Mouse (Mus musculus): ENCODE results near the gene Gm11042.

The Gm11042 gene

DNA sequence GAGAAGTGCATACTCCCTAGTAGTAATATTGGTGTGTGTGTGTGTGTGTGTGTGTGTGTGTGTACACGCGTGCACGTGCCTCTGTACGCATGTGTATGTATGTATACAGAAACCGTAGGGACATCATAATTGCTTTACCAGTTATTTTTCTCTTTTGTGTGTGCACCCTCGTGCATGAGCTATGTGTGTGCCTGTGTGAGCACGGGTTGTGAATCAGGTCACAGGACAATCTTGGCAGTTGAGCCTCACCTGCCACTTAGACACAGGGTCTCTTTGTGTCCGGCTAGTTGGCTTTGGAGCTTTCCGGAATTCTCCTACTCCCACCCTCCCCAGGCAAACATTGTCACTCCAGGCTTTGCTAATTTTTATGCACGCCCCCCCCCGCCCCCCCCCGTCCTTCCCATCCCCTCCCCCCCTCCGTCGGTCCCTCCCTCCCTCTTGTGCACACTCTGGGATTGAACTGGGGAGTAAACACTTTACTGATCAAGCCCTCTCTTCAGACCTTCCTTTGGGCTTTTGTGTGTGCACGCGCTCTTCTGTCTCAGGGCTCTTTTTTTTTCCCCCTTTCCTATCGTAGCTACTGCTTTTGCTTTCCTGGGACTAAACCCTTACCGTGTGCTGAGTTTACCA is at the start of gene Gm11042:
Gene Gm11042, minus strand, starts transcription at position 51 of the 630 bp plus-strand sequence.
- peak; percentile 36 for DNase-seq (ENCODE audit: low read depth, low spot score)

DNA sequence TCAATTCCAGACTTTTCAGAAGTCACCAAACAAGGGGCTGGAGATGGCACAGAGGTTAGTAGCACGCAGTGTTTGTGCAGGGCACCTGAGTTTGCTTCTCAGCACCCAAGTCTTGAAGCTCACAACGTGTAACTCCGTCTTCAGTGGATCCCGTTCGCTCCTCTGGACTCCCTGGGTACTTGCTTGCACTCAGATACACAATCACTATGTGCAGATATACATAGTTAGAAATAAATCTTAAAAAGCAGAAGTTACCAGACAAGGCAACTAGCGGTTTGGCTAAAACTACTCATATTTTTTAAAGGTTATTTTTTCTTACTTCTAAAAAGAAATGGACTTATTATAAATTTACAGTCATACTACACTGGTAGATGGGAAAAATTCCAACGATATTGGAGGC is 48.3 kb upstream of the Gm11042 start:
- no peak for DNase-seq (ENCODE audit: low read depth, low spot score)

DNA sequence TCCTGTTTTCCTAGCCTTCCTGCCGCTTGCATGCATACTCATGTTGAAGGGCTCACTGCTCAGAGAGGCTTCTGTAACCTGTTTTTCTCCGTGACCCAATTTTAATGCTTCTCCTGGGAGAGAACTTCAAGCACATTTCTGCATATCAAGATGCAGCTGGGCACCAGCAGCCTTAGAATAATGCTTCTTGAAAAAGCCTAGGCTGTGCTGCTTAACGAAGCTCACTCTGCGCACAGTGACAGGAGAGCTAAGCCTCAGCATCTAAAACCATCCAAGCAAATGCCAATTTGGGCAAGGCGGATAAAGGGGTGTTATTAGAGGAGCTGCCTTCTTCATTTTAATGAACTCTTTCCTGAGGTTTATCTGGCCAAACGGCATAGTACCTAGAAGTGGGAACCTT is 46.9 kb upstream of the Gm11042 start:
- no peak for DNase-seq (ENCODE audit: low read depth, low spot score)

DNA sequence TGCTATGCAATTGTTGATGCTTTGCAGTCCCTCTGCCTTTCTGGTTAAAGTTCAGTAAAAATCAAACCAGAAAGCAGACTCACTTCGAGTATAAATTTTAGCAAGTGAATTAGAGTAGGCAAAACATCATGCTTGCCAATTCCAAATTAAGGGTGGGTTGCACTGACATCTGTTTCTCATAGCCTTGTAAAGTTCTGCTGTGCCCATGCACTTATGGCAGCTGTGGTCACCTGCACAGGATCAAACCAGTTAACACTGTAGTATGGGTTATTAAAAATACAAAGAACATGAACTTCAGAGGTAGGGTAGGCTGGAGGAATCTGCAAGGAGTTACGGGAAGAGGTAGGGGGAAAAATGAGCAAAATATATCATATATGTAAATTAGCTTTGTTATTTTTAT is 46.3 kb upstream of the Gm11042 start:
- no peak for DNase-seq (ENCODE audit: low read depth, low spot score)

DNA sequence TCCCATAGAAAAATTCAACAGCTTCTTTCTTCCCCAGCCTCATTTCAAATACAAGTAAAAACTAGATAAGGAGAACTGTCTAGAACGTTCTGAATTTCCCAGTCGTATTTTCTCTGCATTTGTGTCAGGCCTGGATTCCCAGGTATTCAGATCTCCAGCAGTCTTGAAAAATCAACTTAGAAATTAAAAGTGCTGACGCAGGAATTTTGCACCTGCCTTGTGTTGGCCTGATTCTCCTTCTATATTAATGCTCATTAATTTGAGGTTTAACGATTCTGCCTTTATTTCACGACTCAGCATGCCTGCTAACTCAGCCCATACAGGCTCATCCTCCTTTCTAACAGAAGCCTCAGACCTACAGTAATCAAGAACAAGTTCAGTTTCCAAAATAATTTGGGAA is 43.6 kb upstream of the Gm11042 start:
- no peak for DNase-seq (ENCODE audit: low read depth, low spot score)

DNA sequence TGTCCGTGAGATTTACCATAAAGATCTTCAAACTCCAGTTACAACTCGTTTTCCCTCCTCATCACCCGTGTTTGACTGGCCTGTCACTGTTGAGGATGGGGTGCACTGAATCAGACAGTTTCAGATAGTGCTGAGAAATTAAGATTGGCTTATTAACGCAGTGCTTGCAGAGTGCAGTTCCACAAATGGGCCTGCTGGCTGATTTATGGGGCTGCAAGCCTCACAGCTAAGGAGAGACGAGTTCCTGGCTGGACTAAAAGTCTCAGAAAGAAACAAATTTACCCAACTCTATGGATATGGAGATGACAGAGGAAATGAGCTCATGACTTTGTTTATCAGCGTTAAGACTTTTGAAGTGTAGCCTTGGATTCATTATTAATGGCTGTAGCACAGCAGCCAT is 41.6 kb upstream of the Gm11042 start:
- DNase-seq (ENCODE audit: low read depth, low spot score): no peak

DNA sequence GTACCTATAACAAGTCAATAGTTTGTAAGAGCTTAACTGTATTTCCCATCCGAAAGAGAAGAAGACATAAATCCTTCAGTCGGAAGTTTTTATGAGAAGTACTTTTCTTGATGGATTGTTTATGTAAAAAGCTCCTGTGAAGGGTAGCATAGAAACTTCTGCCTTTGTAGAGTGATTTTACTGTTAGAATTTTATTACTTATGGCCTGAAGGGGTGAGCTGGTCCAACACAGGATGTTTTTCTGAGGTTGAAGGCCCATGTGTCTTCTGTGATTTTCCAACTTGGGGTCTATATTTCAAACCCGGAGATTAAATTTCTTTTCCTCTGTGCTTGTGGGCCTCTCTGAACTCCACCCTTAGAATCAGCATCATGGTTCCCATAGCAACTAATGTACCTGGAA is 26.5 kb upstream of the Gm11042 start:
- no peak for DNase-seq (ENCODE audit: low read depth, low spot score)

DNA sequence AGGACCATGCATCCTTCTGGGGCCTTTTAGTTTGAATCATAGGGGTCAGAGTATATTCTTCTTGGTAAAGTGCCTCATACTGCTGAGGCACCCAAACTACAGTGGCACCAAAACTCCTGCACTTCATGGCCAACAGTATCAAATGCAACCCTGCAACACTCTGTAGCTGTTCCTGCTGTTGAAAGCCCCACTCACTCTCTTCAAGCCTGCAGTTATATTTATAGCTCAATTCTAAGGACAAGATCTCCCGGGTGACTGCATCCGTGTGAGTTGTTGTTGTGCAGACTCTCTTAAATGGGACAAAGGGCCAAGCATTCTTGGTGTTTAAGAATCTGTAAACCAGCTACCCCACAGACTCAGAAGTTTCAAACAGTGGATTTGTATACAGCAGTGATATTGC is 23.9 kb upstream of the Gm11042 start:
- no peak for DNase-seq (ENCODE audit: low read depth, low spot score)

DNA sequence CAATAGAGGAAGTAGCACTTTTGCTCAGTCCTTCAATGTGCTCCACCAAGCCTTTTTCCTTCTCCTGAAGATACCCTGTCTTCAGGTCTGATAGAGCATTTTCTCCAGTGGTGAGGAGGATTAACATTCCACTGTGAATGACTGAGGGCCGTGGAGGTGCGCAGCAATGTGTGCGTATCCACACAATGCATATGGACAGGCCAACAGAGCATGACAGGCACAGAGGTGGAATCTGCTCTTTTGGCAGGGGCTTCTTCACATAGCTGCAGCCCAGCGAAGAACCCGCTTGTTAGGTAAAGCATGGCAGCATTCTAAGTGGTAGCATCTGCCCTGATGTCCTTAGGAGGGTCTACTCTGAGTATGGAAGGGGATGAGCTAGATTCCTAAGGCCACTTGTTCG is 17.5 kb upstream of the Gm11042 start:
- DNase-seq (ENCODE audit: low read depth, low spot score): no peak

DNA sequence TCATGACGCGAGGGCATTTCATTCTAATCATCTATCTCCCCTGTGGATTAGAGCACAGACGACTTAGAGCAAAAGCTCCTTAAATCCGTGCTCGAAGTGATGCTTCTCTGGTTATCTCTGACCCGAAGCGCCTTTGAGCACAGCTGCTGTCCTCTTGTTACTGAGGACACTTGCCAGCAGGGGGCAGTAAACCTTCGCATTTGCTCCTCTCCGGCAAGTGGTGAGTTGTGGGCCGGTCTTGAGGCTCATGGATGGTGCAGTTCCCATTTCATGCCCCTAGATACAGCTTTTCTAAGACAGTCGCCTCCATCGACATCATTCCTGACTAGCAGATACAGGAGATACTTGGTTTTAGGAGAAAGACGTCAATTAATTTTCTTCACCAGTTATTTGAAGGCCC is 16.8 kb upstream of the Gm11042 start:
- no peak for DNase-seq (ENCODE audit: low read depth, low spot score)

DNA sequence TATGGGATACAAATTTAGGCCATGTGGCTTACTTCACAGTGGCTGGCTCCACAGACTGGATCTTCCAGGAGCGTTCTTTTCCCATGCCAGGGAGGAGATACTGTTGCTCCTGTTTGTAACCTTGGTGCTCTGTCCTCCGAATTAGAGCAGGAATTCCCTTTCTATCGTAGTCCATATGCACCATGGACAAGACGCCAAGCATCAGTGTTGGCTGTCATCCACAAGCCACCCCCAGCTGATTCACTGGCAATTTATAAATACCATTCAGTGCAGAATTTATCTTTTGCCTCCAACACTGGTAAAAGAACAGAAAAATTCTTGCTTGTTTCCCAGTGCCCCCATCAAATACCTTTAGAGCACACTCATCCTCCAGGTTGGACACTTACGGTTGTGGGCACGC is 13.6 kb upstream of the Gm11042 start:
- DNase-seq (ENCODE audit: low read depth, low spot score): no peak

DNA sequence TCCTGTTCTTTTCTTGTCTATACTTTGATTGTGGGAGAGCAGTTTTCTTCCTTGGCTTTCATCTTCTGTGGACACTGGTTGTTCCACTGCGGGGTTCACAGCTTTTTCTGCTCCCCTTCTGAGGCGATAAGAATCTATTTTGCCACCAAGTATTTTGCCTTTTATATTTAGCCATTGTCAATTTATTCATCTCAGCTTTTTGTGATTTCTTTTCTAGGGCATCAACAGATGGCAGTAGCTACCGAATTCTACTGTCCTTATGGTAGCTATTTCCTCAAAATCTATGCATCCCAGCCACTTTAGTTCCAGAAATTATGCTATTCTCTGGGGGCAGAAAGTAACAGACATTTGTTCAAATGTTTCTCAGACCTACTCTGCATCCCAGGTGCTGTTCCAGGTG is 10.4 kb upstream of the Gm11042 start:
- peak; percentile 39 for DNase-seq (ENCODE audit: low read depth, low spot score)

DNA sequence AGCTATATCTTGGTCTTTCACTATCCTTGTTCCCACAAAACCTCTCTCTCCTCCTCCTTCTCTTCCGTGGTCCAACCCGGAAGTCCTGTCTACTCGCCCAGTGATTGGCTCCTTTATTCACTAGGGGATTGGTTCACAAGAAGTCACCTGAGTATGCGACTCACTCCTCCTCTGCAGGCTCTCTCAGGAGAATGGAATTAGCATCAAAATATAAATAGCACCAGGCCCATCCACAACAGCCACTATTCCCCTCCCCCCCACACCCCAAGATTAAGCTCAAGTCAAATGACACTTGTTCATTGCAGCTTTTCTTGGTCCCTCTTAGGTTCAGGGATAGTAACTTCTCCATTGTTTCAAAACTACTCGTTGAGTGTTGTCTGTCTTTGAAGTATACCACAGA is 5.8 kb upstream of the Gm11042 start:
- DNase-seq (ENCODE audit: low read depth, low spot score): no peak

DNA sequence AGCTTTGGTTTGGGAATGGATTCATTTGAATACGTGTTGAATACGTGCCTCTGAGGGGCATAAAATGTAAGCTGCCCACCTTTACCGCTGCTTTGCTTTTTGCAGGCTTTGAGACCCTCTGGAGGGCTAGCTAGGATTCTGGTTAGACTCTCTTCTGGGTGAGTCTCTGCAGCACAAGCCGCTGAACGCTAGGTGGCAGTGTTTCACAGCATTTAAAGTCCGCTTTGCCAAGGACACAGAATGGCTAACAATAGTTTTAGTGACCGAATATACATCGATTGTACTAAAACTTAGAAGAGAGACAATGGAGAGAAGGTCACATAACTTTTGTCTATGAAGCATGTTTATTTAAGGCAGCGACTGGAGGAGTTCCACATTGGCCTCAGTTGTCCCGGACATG is 4.1 kb upstream of the Gm11042 start:
- peak; percentile 42 for DNase-seq (ENCODE audit: low read depth, low spot score)

DNA sequence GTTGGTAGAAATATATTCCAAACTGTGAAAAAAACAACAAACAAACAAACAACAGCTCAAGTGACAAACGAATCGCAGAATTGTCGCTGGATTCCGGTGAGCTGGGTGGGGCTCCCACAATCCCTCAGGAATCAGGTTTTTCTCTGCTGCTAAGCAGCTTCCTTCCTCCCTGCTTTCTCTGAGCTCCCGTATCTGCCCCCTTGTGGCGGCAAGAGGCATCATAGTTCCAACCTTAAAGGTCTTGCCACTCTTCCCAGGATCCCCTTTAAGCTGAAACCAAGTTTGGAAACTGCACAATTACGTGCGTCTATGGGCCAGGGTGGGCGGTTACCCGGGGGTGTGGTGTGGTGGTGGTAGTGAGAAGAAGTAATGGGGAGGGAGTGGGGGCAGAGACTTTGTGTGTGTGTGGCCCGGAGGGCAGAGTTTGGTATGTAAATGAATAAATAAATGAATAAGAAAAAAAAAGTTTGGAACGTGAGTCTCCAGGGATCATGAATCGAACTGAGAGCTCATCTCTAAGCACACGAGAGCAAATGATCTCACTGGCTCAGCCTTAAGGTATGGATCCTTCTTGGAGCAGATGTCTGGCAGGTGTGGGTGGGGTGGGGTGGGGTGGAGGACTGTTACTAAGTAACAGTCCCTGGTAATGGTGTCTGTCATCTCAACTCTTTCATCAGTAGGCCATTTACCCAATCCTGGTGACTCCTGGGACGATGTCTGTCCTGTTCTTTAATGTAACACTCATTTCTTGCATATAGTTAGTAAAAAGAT is 980 bp upstream of the Gm11042 start:
- DNase-seq (ENCODE audit: low read depth, low spot score): peak; percentile 86

DNA sequence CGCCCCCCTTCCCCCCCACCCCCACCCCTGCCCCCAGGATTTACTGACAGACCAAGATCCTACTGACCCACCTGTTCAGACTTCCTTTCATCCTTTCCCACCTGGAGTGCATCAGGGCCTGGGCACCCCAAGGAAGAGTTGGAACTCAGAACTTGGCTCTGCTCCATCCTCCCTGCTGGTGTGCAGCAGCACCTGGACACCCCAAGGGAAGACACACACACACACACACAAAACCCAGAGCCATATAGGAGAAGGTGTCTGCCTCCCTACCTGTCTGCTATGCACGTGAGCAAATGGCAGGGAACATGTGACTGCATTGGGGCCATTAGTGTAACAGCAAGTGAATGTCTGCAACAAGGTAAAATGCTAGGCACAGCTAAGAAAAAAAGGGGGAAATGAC is 973 bp downstream of the Gm11042 start:
- no peak for DNase-seq (ENCODE audit: low read depth, low spot score)

DNA sequence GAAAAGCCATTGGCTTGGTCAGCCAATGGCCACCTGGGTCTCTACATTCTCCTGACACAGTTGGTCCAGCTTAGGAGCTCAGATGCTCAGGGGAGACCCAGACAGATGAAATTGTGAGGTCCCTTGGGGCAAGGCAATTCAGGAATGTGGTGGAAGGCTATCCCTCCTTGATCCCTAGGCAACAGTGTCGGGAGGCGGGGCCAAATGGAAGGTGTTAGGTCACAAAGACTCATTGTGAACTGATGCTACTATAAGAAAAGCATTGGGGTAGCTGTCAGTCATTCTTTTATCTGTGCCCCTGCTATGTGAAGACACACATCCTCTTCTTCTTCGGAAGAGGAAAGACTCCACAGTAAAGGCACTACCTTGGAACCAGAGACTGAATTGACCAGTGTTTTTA is 3.6 kb downstream of the Gm11042 start:
- DNase-seq (ENCODE audit: low read depth, low spot score): no peak

DNA sequence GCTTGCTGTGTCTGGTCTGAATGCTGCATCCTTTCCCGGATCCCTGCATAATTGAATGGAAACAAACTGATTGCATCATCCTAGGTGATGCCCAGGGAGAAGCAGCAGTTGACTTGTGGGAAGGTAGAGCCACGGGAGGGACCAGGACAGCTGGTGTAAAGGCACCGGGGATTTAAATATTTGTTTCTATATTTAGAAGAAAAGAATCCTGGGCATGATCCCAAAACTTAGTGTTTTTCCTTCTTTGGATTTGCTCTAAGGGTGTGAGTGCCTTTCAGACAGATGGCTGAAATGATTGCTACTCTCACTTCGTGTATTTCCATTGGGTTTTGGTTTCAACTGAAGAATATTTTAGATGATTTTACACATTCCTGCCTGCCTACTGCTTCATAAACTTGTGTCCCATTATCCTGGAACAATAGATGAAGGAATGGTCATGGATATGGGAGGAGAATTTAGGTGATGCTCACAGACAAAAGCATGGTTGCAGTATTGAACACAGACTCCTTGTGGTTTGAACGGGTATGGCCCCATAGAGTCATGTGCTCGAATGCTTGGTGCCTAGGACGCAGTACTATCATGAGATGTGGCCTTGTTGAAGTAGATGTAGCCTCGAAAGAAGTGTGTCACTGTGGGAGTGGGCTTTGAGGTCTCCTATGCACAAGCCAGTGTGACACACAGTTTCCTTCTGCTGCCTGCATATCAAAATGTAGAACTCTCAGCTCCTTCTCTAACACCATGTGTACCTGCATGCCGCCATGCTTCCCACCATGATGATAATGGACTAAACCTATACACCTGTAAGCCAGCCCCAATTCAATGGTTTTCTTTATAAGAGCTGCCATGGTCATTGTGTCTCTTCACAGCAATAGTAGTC is 12.5 kb downstream of the Gm11042 start:
- peak; percentile 56 for DNase-seq (ENCODE audit: low read depth, low spot score)

DNA sequence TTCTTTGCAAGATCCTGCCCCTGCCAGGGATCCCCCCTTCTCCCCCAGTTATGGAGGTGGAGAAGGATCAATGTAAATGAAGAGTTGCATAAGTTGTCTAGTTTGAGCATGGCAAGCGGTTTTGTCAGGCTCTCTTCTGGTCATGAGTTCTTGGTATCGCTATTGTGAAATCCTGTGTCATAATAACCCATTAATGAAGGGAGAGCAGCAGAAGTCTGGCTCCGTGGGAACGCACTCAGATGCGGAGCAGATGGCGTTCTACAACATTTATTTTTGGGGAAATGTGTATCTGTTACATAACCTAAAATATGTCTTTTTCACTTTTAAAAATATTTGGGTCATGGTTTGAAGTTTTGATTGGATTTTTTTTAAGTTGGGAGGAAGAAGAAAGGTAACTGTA is 14.6 kb downstream of the Gm11042 start:
- no peak for DNase-seq (ENCODE audit: low read depth, low spot score)

DNA sequence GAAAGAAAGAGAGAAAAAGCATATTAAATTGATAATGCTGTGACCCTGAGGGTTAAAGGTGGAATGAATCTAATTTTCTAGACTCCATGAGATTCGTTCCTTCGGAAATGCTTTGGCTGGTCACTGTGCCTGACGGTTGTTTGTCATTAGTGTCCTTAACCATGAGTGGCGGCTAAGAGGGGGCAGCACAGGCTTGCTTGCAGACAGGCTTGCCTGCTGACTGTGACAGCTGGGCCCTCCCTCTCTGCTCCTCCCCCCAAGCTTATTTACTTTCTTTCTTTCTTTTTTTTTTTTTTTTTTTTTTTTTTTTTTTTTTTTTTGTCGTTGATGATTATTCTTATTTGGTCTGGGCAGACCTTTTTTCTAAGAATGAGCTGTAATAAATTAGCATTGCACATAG is 19.8 kb downstream of the Gm11042 start:
- DNase-seq (ENCODE audit: low read depth, low spot score): no peak

DNA sequence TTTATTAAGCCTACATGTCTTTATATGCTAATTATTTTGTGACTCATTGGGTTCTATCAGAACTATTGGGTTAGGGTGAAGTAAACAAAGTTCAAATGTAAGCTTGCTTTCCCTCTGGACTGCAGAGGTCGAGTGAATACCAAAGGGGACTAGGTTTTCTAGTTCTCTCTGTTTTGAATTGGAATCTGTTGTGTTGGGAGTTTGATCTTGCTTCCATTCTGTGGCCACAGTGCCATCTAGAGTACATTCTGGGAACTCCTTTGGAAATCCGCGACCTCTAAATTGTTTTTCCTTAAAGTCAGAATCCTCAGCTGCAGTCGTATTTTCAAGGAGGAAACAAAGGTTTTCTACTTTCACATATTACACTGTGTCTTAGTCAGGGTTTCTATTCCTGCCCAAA is 22.6 kb downstream of the Gm11042 start:
- DNase-seq (ENCODE audit: low read depth, low spot score): no peak

DNA sequence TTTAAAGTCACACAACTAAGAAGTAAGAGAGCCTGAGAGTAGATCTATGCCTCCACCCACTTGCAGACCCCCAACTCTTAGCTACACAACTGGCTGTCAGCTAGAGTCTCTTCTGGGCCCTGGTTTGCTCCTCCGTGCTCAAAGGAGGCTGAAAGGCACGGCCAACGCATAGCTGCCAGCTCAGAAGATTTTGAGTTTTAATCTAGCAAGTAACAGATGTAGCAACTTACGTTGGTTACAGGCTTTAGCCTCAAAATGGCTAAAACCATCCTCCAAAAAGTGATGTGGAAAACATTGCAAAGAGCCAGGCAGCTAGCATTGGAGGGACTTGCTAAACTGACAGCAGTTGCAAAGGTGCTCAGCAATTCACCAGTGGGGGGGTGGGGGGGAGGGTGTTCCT is 25.2 kb downstream of the Gm11042 start:
- no peak for DNase-seq (ENCODE audit: low read depth, low spot score)

DNA sequence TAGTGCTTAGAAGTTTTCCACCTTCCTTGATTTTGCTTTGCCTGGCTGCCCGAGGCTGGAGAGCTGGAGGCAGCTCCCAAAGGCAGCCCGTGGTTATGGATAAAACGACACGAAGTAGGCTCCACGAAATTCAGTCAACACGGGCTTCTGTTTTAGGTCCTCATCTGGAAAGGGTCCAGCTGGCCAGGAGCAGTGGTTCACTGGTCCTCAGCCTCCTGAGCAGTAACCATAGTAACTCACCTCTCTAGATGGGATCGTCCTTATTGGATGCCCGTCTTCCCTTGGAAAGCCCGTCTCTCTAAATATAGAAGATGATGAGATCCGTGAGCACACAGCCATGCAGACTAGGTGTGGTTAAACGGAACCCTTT is 31.5 kb downstream of the Gm11042 start:
- DNase-seq (ENCODE audit: low read depth, low spot score): no peak

All from brain, embryonic 18.5 days (tissue).